Mouse (Mus musculus) liver, postnatal 0 days (tissue): ENCODE measurements around the gene Acads. TPM values are rescaled to one million over a fixed set of nuclear protein-coding genes. Genes with fewer than 3 reads are reported as not detected.
A peak's percentile ranks its signal among the peaks of the same experiment; 100 is the strongest.

ENCODE experiments used
- ATAC-seq: fragments of 200-750 bp; cut with Nextera tagmentation; 2 replicates; pipeline ENCODE4 v1.8.0; 2017; ENCODE audit warnings: mild to moderate bottlenecking, moderate library complexity
- DNase-seq: peaks from one replicate; pipeline ENCODE4 v3.0.0-alpha.2; 2016
- H3K27ac ChIP-seq: fragments of 300-500 bp; sonication (generic); 2 replicates; pipeline ENCODE4 v1.5.1; 2014; ENCODE audit warnings: antibody characterized with exemption, moderate library complexity, mild to moderate bottlenecking, low read depth
- H3K27me3 ChIP-seq: fragments of 300-500 bp; sonication (generic); 2 replicates; pipeline ENCODE4 v1.6.1; 2014; ENCODE audit warnings: low read length, control low read depth, mixed read lengths; ENCODE audit not compliant: insufficient read depth
- H3K36me3 ChIP-seq: fragments of 300-500 bp; sonication (generic); replicated peaks from 2 replicates; pipeline ENCODE4 v1.6.1; 2014; ENCODE audit warnings: mild to moderate bottlenecking, control low read depth, low read length, moderate library complexity, mixed read lengths; ENCODE audit not compliant: insufficient read depth
- H3K4me1 ChIP-seq: fragments of 300-500 bp; sonication (generic); 2 replicates; pipeline ENCODE4 v1.6.1; 2014; ENCODE audit warnings: antibody characterized with exemption, mild to moderate bottlenecking, control low read depth; ENCODE audit not compliant: insufficient read depth
- H3K4me2 ChIP-seq: fragments of 300-500 bp; sonication (generic); 2 replicates; pipeline ENCODE4 v1.6.1; 2014; ENCODE audit warnings: low read depth, mild to moderate bottlenecking, low read length, moderate library complexity, mixed read lengths
- H3K4me3 ChIP-seq: fragments of 300-500 bp; sonication (generic); 2 replicates; pipeline ENCODE4 v1.5.1; 2014; ENCODE audit warnings: low read depth, low read length
- H3K9ac ChIP-seq: fragments of 300-500 bp; sonication (generic); replicated peaks from 2 replicates; pipeline ENCODE4 v1.6.1; 2014; ENCODE audit warnings: mild to moderate bottlenecking, moderate library complexity
- H3K9me3 ChIP-seq: fragments of 300-500 bp; sonication (generic); 2 replicates; pipeline ENCODE4 v1.6.1; 2016; ENCODE audit warnings: mild to moderate bottlenecking, control low read depth, low read length, mixed read lengths
- CTCF ChIP-seq: sonication (generic); IDR thresholded peaks from 2 replicates; pipeline ENCODE4 v1.5.1; 2016; ENCODE audit warnings: antibody characterized with exemption, low read depth
- EP300 ChIP-seq: IDR thresholded peaks from 2 replicates; pipeline ENCODE4 v1.6.1; 2016; ENCODE audit warnings: antibody characterized with exemption, low read depth, mild to moderate bottlenecking
- WGBS: fragments of 180-500 bp; shearing (Covaris S2); extraction: QIAGEN DNeasy Blood & Tissue Kit; methylation state at CpG from one replicate; pipeline ENCODE4 v1.1.7; 2014; ENCODE audit not compliant: insufficient replicate concordance; 5-methylcytosine and 5-hydroxymethylcytosine counted together
- polyA plus RNA-seq: library from polyadenylated mRNA; unstranded; fragments of >200 nt; fragmentation: Nextera tagmentation; extraction: Ambion mirVana; gene quantifications from 2 replicates; pipeline ENCODE4 v1.2.1, GENCODE M21; 2015

Gene Acads
- polyA plus RNA-seq, 1 experiment from 2014 or later, result 93.4 TPM

DNA sequence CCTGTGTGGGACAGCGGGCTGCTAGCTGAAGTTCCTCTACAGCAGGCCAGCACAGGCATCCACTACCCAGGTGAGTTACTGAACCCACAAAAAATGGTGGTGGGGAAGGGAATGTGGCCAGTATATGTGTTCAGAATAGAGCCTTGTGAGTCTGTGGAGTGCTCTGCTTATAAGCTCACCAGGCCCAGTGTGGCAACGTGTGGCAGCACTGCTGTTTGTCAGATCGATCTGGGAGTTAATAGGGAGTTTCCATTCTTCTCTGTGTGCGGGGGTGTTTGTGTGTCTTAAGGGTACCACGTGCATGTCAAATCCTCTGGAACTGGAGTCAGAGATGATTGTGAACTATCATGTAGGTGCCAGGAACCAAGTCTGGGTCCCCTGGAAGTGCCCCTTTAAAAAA, 19.6 kb downstream of the Acads start:
- H3K4me3 ChIP-seq, result no peak overlapping the region
- peak; percentile 75 for ATAC-seq
- no peak for DNase-seq
- H3K9me3 ChIP-seq, result no peaks in the 10 kb centered on the region
- H3K9ac ChIP-seq, result no peak overlapping the region
- peaks cover 50% of the 10 kb centered on the region for H3K36me3 ChIP-seq
- 66% methylated on average over 5 of the region's 5 CpGs for WGBS
- TF ChIP-seq CTCF (no peak), EP300 (no peak)
- H3K4me1 ChIP-seq, result peaks cover 13% of the 10 kb centered on the region
- H3K27ac ChIP-seq, result peak overlapping the region; percentile 75
- no peak overlapping the region for H3K4me2 ChIP-seq
- no peaks in the 10 kb centered on the region for H3K27me3 ChIP-seq

DNA sequence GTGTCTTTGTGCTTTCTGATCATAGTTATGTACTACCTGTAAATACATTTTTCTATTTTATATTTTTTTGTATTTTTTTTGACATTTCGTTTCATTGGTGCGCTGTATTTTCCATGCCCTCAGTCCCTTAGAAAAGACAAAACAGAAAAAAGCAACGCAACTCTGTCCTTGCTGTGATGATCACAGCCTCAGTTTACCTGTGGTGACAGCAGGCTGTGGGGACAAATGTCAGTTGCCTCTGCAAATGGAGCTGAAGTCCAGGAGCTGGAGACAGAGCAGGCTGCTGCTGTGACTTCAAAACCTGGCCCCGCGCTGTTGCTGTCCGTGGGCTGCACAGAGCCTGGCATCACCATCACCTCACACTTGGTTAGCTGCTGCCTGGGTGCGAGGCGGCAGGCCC, 21.0 kb downstream of the Acads start, which contains the start of gene Gm10401:
Gm10401 (minus strand) TSS at position 101 of the 400 bp plus-strand sequence.
- Histone ChIP-seq H3K4me1 (peaks cover 13% of the 10 kb centered on the region), H3K27ac (peak within 1 kb of the TSS; percentile 75), H3K4me3 (no peak within 1 kb of the TSS), H3K36me3 (peaks cover 55% of the 10 kb centered on the region), H3K9ac (no peak within 1 kb of the TSS), H3K9me3 (no peaks in the 10 kb centered on the region), H3K27me3 (no peaks in the 10 kb centered on the region), H3K4me2 (no peak within 1 kb of the TSS)
- ATAC-seq (no peak), DNase-seq (no peak)
- 93% methylated on average over 8 of the region's 8 CpGs for WGBS
- no peak for TF ChIP-seq EP300
- TF ChIP-seq CTCF, result no peak

GRCm38 (mm10) chr5:115091776-115092175, 27.4 kb downstream of the Acads start:
- ATAC-seq, result no peak
- Histone ChIP-seq H3K9ac (no peak overlapping the region), H3K4me1 (no peaks in the 10 kb centered on the region), H3K4me2 (no peak overlapping the region), H3K27ac (no peak overlapping the region), H3K36me3 (peaks cover 70% of the 10 kb centered on the region), H3K27me3 (no peaks in the 10 kb centered on the region), H3K4me3 (no peak overlapping the region), H3K9me3 (no peaks in the 10 kb centered on the region)
- WGBS, result 86% methylated on average over 6 of the region's 6 CpGs
- DNase-seq, result no peak
- TF ChIP-seq CTCF (no peak), EP300 (no peak)

DNA sequence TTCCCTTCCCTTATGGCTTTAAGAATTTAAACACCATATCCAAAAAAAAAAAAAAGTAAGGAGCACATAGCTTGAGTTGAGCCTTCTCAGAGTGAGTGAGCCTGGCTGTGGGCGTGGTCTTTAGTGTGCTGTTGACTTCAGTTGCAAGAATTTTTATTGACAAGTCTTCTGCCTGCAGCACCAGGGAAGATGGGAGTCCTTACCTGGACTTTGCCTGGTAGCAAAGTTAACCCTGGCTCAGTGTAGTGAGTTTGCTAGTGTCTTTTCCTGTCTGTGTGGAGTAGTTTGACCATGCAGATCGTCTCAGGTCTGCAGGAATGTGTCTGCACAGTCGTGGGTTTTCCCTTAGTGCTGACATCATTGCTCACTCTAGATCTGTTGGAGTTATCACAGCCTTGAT, 28.1 kb downstream of the Acads start:
- ATAC-seq, result no peak
- WGBS, result 64% methylated on average over 3 of the region's 3 CpGs
- Histone ChIP-seq H3K9ac (no peak overlapping the region), H3K36me3 (peaks cover 70% of the 10 kb centered on the region), H3K27ac (no peak overlapping the region), H3K27me3 (no peaks in the 10 kb centered on the region), H3K9me3 (no peaks in the 10 kb centered on the region), H3K4me1 (no peaks in the 10 kb centered on the region), H3K4me2 (no peak overlapping the region), H3K4me3 (no peak overlapping the region)
- no peak for TF ChIP-seq EP300
- no peak for DNase-seq

DNA sequence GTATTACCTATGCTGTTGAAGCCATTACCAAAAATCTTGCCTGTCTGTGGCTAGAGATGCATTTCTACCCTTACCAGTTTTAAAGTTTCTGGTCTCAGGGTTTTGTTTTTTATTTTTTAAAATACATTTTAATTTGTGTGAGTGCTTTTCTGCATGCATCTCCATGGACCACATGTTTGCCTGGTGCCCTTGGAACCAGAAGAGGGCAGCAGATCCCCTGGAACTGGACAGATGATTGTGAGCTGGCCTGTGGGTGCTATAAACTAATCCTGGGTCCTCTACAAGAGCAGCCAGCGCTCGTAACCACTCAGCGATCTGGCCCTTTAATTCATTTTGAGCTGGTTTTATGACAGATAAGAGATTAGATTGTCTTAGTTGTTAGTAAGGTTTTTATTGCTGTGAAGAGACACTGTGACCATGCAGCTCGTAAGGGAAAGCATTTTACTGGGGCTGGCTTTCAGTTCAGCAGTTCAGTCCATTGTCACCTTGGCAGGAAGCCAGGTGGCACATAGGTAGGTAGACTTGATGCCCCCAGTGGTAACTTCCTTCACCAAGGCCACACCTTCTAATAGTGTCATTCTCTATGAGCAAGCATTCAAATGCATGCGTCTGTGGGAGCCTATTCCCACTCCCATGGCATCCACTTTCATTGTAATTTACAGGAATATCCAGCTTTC, 29.4 kb downstream of the Acads start:
- Histone ChIP-seq H3K27me3 (no peaks in the 10 kb centered on the region), H3K4me2 (no peak overlapping the region), H3K36me3 (peaks cover 66% of the 10 kb centered on the region), H3K4me3 (no peak overlapping the region), H3K9me3 (no peaks in the 10 kb centered on the region), H3K4me1 (no peaks in the 10 kb centered on the region), H3K9ac (no peak overlapping the region), H3K27ac (no peak overlapping the region)
- no peak for ATAC-seq
- DNase-seq, result no peak
- TF ChIP-seq CTCF (peak; percentile 20; the same call in 1 of the 2 replicates), EP300 (no peak)
- 97% methylated on average over 5 of the region's 5 CpGs for WGBS

DNA sequence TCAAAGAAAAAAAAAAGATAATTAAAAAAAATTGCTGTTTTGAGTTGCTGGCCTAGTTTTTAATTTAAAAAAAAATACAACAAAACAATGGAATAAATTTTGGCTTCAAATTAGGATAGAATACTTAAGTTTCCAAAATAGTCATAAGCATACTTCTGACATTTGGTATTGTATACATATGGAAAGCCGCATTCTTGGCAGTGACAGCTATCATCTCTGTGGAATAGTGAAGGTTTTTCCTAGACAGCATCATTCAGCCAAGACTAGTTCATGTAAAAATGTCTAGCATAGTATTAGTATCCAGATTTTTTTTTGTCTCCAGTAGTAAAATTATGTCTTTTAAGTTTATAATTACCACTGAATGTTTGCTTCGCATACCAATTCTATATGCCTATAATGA, 33.5 kb downstream of the Acads start:
- no peak for TF ChIP-seq CTCF
- no peak for TF ChIP-seq EP300
- H3K4me1 ChIP-seq, result 0 out of 2 replicates have a peak, but pooled peaks cover 3% of the 10 kb centered on the region

DNA sequence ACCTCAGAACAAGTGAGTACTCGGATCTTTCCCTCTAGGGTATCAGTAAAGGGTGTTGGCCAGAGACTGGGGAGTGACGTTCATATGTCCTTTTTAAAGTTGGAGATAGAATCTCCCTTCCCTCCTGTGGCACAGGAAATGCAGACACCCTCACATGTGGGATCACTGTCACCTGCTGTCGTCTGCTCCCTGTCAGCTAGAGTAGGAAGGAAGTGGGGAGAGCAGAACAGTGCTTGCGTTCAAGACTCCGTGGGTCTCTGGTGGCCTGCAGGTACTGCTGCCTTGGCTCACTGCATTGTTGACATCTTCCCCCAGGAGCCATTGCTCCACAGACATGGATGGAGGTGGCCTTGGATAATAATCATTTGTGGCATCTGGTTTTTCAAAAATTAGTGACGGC, 35.7 kb downstream of the Acads start:
- no peak overlapping the region for H3K27ac ChIP-seq
- H3K4me2 ChIP-seq, result no peak overlapping the region
- no peak overlapping the region for H3K4me3 ChIP-seq
- DNase-seq (no peak), ATAC-seq (no peak)
- H3K9me3 ChIP-seq, result no peaks in the 10 kb centered on the region
- H3K9ac ChIP-seq, result no peak overlapping the region
- H3K4me1 ChIP-seq, result 0 out of 2 replicates have a peak, but pooled peaks cover 6% of the 10 kb centered on the region
- 70% methylated on average over 6 of the region's 6 CpGs for WGBS
- H3K27me3 ChIP-seq, result no peaks in the 10 kb centered on the region
- no peak for TF ChIP-seq CTCF
- no peak for TF ChIP-seq EP300
- peaks cover 48% of the 10 kb centered on the region for H3K36me3 ChIP-seq

More for the DNA sequence above, 33.5 kb downstream of the Acads start:
- Histone ChIP-seq H3K36me3 (peaks cover 67% of the 10 kb centered on the region), H3K4me2 (no peak overlapping the region), H3K9ac (no peak overlapping the region), H3K4me3 (no peak overlapping the region), H3K9me3 (no peaks in the 10 kb centered on the region), H3K27ac (no peak overlapping the region), H3K27me3 (no peaks in the 10 kb centered on the region)
- ATAC-seq (no peak), DNase-seq (no peak)
- 92% methylated on average over 2 of the region's 2 CpGs for WGBS
